Mouse (Mus musculus) A20 (cell line): ENCODE data around the gene Myl12a.

ENCODE experiments used
- DNase-seq: peaks from one replicate; pipeline ENCODE4 v3.0.0-alpha.2; 2011; ENCODE audit warnings: low read depth, low spot score

The Myl12a gene

GRCm38 (mm10) chr17:70989991-70990390 lies 12.7 kb downstream of the Myl12a start:
- DNase-seq = peak; percentile 86

DNA sequence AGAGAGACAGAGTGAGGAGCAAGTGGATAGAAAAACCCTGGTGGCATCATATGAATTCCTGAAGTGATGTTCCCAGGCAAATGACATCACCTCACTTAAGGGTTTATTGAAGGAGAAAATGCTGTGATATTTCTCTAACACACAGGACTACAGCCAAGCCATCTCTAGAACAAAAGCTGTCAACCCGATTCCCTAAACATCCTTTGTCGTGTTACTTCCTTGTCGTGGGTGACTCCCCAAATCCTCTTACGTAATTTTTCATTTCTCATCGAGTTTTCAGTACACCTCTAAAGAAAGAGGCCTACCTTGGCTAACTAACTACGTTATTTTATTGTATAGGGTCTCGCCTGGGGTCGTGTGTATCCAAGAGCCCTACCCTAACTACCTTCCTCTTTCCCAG lies 13.2 kb downstream of the Myl12a start:
- no peak for DNase-seq

GRCm38 (mm10) chr17:70988337-70988767 lies 14.3 kb downstream of the Myl12a start:
- no peak for DNase-seq

DNA sequence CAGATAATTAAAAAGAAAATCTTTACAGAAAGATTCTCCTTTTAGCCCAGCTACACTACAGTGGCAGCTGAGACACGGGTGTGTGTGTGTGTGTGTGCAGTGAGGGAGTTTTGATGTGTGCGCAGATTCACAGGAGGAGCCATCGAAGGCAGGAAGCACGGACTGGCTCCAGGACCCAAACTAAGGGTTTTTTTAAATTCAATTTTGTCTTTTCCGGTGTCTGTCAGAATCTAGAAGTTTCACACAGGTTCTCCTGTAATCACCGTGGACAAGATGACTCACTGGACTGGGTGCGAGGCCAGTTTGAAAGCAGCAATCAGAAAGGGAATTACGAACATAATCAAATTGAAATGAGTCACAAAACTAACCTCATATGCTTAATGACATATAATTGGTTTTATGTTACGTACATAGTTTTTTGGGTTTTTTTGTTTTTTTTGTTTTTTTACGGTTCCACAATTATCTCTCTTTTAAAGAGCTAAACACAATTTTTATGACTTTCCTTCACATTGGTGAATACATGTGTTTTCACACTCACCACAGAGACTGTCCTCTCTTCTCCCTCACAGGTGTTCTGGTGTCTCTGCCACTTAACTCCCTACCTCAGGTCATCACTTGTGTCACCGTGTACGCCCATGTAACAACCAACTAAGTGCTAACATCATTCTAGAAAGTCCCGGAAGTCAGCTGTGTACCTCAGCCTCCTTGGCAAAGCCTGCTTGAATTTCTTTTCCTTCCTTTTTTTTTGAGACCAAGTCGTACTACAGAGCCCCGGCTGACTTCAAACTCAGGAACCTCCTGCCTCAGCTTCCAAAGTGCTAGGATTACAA lies 15.6 kb downstream of the Myl12a start:
- DNase-seq = no peak

GRCm38 (mm10) chr17:70986355-70986740 lies 16.3 kb downstream of the Myl12a start:
- DNase-seq = no peak

- DNase-seq = no peak
Measured at GRCm38 (mm10) chr17:70985501-70986354, 16.9 kb downstream of the Myl12a start.

DNA sequence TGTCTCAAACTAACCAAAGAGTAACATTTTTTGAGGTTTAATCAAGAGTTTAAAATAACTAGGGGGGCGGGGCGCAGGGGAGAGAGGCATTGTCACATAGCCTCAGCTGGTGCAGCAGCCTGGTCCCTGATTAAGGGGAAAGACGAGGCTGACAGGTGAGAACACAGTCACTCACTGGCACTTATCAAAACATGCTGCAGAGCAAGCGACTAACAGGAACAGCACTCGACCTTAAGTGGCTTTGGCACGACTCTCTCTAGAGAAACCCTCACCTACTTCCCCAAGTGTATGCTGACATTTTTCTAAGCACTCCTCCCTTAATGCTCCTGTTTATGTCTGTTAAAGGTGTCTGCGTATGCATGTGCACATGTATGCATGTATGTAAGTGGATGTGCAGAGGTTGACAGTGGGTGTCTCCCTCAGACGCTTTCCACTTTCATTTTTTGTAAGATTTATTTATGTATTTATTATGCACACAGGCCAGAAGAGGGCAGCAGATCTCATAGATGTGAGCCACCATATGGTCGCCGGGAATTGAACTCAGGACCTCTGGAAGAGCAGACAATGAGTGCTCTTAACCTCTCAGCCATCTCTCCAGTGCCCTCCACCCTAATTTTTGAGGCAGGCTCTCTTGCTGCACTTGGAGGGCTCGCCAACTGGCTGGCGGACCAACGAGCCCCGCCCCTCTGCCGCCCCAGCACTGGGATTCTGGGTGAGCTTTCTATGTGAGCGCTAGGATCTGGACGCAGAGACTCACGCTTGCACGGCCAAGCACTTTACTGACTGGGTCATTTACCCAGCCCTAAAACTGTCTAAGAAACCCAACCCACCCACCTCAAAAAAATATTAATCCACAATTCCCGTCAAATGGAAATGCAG lies 23.1 kb downstream of the Myl12a start:
- DNase-seq = peak; percentile 69

GRCm38 (mm10) chr17:70977799-70978198 lies 24.9 kb downstream of the Myl12a start:
- peak; percentile 36 for DNase-seq

DNA sequence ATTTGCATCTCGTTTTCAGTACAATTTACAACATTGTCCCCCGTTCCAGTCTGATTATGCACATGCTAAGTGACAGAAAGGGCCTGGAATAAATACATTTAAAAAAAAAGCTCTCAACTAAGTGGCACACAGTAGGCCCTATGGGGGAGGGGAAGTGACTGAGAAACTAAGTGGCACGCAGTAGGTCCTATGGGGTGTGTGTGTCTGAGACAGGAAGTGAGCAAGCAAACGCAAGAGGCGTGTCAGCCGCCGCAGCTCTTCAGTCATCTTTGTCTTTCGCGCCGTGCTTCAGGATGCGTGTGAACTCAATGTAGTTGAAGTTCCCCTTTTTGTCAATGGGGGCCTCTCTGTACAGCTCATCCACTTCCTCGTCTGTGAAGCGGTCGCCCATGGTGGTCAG lies 28.6 kb downstream of the Myl12a start:
- DNase-seq = peak; percentile 63

DNA sequence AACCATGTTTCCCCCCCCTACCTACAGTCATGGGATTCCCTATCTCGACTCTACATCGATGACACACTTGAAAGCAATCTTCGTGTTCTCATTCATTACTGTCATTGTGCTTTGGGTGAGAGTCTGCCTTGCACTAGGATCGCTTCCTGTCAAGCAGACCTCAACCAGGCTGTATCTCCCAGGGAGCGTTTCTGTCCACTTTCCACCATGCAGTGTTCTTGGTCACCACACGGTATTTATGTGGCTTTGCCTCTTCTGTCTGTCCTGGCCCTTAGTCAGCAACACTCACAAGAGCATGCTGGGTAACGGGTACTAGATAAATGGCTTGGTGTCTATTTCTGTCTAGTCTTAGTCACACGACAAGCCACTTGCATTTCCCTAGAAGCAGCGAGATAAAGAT lies 29.3 kb downstream of the Myl12a start:
- no peak for DNase-seq

GRCm38 (mm10) chr17:70971206-70971605 lies 31.5 kb downstream of the Myl12a start:
- DNase-seq = no peak

- DNase-seq = peak; percentile 80
Measured at GRCm38 (mm10) chr17:70968606-70969191, 34.0 kb downstream of the Myl12a start.

GRCm38 (mm10) chr17:70967646-70968045 lies 35.0 kb downstream of the Myl12a start:
- no peak for DNase-seq

- no peak for DNase-seq
Measured at GRCm38 (mm10) chr17:70967191-70967590, 35.5 kb downstream of the Myl12a start.

- DNase-seq = no peak
Measured at GRCm38 (mm10) chr17:70966126-70966525, 36.6 kb downstream of the Myl12a start.

DNA sequence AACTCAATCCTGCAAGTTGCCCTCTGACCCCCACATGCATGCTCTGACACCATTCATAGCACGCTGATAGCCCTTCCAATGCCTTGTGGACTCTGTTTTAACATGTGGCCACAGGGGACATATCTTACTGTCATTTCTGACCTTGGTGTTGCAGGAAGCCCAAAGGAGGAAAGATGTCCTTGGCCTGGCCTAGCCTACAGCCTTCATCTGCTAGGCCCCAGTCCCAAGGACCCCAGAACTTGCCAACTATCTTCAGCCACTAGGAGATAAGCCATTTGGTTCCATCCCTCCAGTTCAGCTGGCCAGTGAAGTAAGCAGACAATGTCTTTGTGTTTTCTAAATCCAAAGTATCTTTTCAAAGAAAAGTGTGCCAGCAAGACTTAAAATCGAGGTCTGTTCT lies 37.4 kb downstream of the Myl12a start:
- DNase-seq = no peak

DNA sequence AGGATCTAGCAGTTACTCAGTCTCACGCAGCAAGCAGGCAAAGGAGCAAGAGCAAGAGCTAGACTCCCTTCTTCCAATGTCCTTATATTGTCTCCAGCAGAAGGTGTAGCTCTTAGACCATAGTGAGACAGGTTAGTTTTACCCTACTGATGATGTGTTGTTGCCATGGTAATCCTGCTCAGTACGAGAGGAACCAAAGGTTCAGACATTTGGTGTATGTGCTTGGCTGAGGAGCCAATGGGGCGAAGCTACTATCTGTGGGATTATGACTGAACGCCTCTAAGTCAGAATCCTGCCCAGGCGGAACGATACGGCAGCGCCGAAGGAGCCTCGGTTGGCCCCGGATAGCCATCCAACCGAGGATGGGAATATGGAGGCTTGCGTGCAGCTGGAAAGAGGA lies 39.1 kb downstream of the Myl12a start:
- DNase-seq = peak; percentile 43

DNA sequence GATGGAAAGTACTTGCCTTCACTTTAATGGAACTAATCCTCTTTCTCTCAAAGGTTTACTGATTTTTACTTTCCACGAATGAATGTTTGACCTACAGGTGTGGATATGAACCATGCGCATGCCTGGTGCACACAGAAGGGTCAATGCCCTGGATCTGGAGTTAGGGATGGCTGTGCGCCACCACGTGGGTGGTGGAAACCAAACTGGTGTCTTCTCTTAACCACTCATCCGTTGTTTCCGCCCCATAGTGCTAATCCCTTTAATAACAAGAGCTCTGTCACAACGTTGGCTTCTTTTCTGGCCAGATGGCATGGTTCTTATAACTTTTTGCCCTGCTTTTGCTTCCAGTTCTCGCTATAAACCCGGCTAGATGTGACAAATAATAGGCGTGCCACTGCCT lies 51.4 kb downstream of the Myl12a start:
- DNase-seq = no peak

DNA sequence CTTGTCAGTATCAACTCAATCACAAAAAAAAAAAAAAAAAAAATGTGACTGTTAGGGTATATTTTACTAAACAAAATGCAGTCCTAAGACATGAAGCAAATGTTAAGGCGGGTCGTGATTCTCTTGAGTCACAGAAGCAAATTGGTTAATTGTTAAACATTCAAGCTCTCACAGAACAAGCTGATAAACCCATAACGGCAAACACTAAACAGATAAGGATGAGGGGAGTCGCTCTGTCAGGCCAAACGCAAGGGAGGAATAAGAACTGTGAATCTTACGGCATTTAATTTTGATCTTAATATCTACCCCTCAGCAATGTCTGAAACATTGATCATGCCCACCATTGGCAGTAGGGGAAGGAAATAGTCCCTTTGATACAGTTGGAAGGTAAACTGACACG lies 53.5 kb downstream of the Myl12a start:
- no peak for DNase-seq

- DNase-seq = no peak
Measured at GRCm38 (mm10) chr17:70948721-70949120, 54.0 kb downstream of the Myl12a start.

GRCm38 (mm10) chr17:70943779-70944178 lies 58.9 kb downstream of the Myl12a start:
- DNase-seq = no peak
